Mouse (Mus musculus) stomach, embryonic 15.5 days (tissue): ENCODE results near the gene Coa4. TPM values are rescaled to one million over a fixed set of nuclear protein-coding genes. Genes with fewer than 3 reads are reported as not detected.

Experiments
- ATAC-seq: fragments of 200-750 bp; cut with Nextera tagmentation; 2 replicates; pipeline ENCODE4 v1.8.0; 2017; ENCODE audit warnings: low read depth, moderate number of reproducible peaks, moderate TSS enrichment; ENCODE audit not compliant: insufficient read depth, low FRiP score
- H3K27ac ChIP-seq: fragments of 300-500 bp; sonication (generic); 2 replicates; pipeline ENCODE4 v1.5.1; 2015; ENCODE audit warnings: mild to moderate bottlenecking, inconsistent platforms
- H3K27me3 ChIP-seq: fragments of 300-500 bp; sonication (generic); replicated peaks from 2 replicates; pipeline ENCODE4 v1.6.1; 2015; ENCODE audit warnings: inconsistent platforms
- H3K36me3 ChIP-seq: fragments of 300-500 bp; sonication (generic); 2 replicates; pipeline ENCODE4 v1.6.1; 2015; ENCODE audit warnings: inconsistent platforms
- H3K4me1 ChIP-seq: fragments of 300-500 bp; sonication (generic); 2 replicates; pipeline ENCODE4 v1.6.1; 2015; ENCODE audit warnings: inconsistent platforms
- H3K4me2 ChIP-seq: fragments of 300-500 bp; sonication (generic); 2 replicates; pipeline ENCODE4 v1.6.1; 2015; ENCODE audit warnings: mild to moderate bottlenecking, inconsistent platforms
- H3K4me3 ChIP-seq: fragments of 300-500 bp; sonication (generic); replicated peaks from 2 replicates; pipeline ENCODE4 v1.5.1; 2015; ENCODE audit warnings: inconsistent platforms
- H3K9ac ChIP-seq: fragments of 300-500 bp; sonication (generic); 2 replicates; pipeline ENCODE4 v1.6.1; 2015; ENCODE audit warnings: inconsistent platforms
- H3K9me3 ChIP-seq: fragments of 300-500 bp; sonication (generic); 2 replicates; pipeline ENCODE4 v1.6.1; 2016; ENCODE audit warnings: inconsistent platforms
- WGBS: fragments of 180-500 bp; shearing (Covaris S2); methylation state at CpG from one replicate; pipeline ENCODE4 v1.1.7; 2015; 5-methylcytosine and 5-hydroxymethylcytosine counted together
- polyA plus RNA-seq: library from polyadenylated mRNA; unstranded; fragments of >200 nt; fragmentation: Nextera tagmentation; extraction: Ambion mirVana; gene quantifications from 2 replicates; pipeline ENCODE4 v1.2.1, GENCODE M21; 2015

Coa4 gene
- polyA plus RNA-seq, 1 experiment from 2014 or later = 32.7 TPM

DNA sequence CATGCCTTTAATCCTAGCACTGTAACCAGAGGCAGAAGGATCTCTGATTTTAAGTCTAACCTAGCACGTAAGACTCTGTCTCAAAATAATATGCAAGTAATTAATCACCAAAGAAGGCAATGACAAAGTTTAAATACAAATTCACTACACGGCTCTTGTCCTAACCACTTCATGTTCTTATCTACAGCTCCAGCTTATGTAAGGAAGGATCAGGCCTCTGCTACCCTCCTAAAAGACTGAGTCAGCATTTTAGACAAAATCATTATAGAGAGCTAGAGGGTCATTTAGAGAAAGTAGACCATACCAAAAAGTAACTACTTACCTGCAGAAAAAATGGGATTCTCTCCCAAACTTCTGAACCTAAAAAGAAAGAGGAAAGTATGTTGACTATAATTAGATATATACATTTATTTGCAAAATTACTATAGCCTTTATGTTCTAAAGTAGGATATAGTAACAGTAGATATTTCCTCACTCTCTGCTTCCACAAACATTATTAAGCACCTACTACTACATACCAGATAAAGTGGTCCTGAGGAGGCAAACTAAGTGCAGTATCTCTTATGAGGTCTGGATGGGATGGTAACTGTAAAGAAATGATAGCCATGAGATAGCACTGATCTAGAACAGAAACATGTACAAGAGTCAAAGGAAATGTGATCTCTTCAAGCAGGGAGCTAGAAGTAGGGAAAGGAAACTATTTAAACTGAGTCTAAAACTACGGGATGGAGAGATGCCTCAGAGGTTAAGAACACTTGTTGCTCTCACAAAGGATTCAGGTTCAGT is 34.3 kb downstream of the Coa4 start:
- no peak overlapping the region for H3K4me2 ChIP-seq
- H3K4me1 ChIP-seq = no peaks in the 10 kb centered on the region
- H3K27ac ChIP-seq = no peak overlapping the region
- no peaks in the 10 kb centered on the region for H3K9me3 ChIP-seq
- peaks cover 6% of the 10 kb centered on the region; the same call in 1 of the 2 replicates for H3K36me3 ChIP-seq
- no peak overlapping the region for H3K4me3 ChIP-seq
- no peaks in the 10 kb centered on the region for H3K27me3 ChIP-seq
- H3K9ac ChIP-seq = no peak overlapping the region
- no peak; the same call in 1 of the 2 replicates for ATAC-seq
- WGBS = 67% methylated on average over 3 of the region's 3 CpGs

DNA sequence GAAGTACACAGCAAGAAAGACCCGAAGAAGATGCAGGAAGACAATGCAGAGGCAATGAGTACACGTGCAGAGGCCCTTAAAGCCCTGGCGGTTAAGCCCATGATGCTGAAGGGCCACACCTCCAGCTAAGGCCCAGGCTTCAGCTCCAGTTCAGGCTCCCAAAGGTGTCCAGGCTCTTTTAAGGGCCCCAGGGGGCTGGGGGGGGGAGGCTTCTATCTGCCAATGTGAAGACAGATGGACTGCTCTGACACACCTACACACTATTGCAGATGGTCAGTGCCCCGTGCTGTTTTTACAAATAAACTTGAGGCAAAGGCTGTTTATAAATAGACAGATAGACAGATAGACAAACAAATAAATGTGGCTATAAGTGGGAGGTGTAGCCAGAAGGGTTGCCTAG is 35.2 kb downstream of the Coa4 start:
- 71% methylated on average over 4 of the region's 4 CpGs for WGBS
- no peak for ATAC-seq
- H3K27ac ChIP-seq = no peak overlapping the region
- no peaks in the 10 kb centered on the region for H3K27me3 ChIP-seq
- no peak overlapping the region for H3K4me2 ChIP-seq
- H3K4me3 ChIP-seq = no peak overlapping the region
- H3K36me3 ChIP-seq = peaks cover 6% of the 10 kb centered on the region; the same call in 1 of the 2 replicates
- no peak overlapping the region for H3K9ac ChIP-seq
- H3K4me1 ChIP-seq = no peaks in the 10 kb centered on the region
- no peaks in the 10 kb centered on the region for H3K9me3 ChIP-seq

DNA sequence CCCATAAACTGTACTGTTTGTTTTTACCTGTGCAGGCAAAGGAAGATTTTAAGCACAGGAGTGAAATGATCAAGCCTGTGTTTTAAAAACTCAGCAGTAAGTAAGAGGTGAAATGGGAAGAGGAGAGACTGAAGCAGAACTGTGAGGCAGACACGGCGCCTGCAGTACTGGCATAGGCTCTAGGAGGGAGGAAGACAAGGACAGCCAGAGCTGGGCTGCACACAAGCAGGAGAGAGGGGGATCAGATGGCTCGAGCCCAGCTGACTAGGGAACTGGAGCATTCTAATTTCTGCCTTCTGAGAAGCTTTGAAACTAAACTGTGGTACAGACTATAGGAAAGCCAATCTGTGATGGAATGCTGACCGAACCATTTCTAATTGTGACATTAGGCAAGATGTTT is 35.8 kb downstream of the Coa4 start:
- Histone ChIP-seq H3K4me1 (no peaks in the 10 kb centered on the region), H3K9ac (no peak overlapping the region), H3K27ac (no peak overlapping the region), H3K4me2 (no peak overlapping the region), H3K27me3 (no peaks in the 10 kb centered on the region), H3K36me3 (0 out of 2 replicates have a peak, but pooled peaks cover 3% of the 10 kb centered on the region), H3K9me3 (no peaks in the 10 kb centered on the region), H3K4me3 (no peak overlapping the region)
- WGBS = 82% methylated on average over 4 of the region's 4 CpGs
- ATAC-seq = no peak

DNA sequence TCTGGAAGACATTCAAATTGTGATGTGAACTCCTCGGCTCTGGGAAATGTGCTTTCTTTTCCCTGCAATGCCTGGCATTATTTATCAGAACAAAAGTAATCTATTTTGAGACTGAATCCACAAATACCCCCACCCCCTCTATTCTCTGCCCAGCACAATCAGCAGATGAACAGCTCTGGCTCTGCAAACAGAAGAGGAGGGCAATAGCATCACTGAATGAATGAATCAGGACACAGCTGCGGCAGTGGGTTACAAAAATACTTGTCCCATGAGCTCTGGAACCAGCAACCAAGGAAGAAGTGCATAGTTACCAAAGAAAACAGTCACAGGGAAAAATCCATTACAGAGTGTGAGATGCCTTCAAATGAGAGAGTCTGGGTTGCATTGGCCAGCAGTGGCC is 41.9 kb downstream of the Coa4 start:
- no peak overlapping the region for H3K27ac ChIP-seq
- H3K4me2 ChIP-seq = no peak overlapping the region
- peaks cover 4% of the 10 kb centered on the region; the same call in 1 of the 2 replicates for H3K4me1 ChIP-seq
- H3K9me3 ChIP-seq = no peaks in the 10 kb centered on the region
- no peaks in the 10 kb centered on the region for H3K27me3 ChIP-seq
- H3K9ac ChIP-seq = no peak overlapping the region
- no peak for ATAC-seq
- no peaks in the 10 kb centered on the region for H3K36me3 ChIP-seq
- no peak overlapping the region for H3K4me3 ChIP-seq
- WGBS = 89% methylated on average over 2 of the region's 2 CpGs

DNA sequence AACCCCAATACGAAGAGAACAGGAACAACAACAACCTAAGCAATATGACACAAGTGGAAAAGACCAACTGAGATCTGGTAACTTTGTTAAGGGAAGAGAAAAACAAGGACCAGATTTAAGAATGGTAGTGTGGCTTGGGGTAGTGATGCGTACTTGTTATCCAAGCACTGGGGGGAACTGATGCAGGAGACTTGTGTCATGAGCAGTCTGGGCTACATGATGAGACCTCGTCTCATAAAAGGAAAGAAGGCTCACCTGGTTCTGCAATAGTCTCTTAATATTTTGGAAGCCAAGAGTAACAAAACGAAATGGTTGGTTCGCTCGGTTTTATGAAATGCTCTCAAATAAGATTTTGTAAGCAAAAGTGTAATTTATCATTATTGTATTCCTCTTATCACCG is 45.4 kb downstream of the Coa4 start:
- H3K4me2 ChIP-seq = peak overlapping the region; percentile 72
- H3K36me3 ChIP-seq = no peaks in the 10 kb centered on the region
- no peak for ATAC-seq
- WGBS = 37% methylated on average over 7 of the region's 7 CpGs
- no peaks in the 10 kb centered on the region for H3K27me3 ChIP-seq
- H3K9me3 ChIP-seq = no peaks in the 10 kb centered on the region
- H3K4me1 ChIP-seq = peaks cover 4% of the 10 kb centered on the region; the same call in 1 of the 2 replicates
- no peak overlapping the region for H3K27ac ChIP-seq
- peak overlapping the region; percentile 71; the same call in 1 of the 2 replicates for H3K9ac ChIP-seq
- H3K4me3 ChIP-seq = peak overlapping the region; percentile 65

DNA sequence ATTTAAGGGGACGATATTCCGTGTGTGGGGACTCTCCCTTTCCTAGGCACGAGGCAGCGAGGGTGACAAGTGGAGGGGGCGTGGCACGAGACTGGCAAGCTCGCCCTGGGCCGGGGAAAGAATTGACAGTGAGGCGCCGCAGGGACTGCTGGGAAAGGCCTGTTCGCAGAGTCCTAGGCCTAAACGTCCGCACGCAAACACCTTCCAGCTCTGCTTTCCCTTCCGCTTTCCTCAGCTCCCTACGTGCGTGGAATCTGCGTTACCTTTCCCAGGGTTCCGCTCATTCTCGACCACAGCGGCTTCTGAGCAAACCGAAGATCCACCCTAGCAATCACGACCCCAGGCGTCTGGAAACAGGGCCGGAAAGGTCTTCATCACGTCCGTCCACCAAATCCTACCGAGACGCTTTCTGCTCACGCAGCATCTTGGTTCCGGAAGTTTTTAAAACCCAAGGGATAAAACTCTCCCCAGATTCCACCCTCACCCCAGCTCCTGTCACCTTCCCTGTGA is 45.9 kb downstream of the Coa4 start:
- Histone ChIP-seq H3K4me1 (peaks cover 4% of the 10 kb centered on the region; the same call in 1 of the 2 replicates), H3K27me3 (no peaks in the 10 kb centered on the region), H3K9me3 (no peaks in the 10 kb centered on the region), H3K4me2 (peak overlapping the region; percentile 72), H3K4me3 (peak overlapping the region; percentile 65), H3K36me3 (no peaks in the 10 kb centered on the region), H3K9ac (peak overlapping the region; percentile 71; the same call in 1 of the 2 replicates), H3K27ac (peak overlapping the region; percentile 89)
- ATAC-seq = peak; percentile 87
- under 1% methylated on average over 31 of the region's 31 CpGs for WGBS

DNA sequence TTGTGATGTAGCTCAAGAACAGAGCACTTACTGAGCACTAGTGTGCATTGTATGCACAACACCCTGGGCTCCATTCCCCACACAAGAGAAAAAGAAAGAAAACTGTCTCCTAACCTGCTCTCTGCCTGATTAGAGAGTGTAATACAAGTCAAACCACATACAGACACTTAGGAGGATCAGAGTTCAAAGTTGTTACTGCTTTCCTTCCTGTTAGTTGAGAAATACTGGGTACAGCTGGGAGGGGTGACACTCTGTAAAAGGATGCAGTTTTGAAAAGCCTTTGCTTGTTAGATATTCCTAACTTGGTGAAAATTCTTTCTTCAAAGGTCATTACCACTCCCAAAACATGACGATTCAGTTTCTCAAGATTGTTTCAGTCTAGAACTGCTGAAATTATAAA is 52.9 kb downstream of the Coa4 start:
- Histone ChIP-seq H3K9me3 (no peaks in the 10 kb centered on the region), H3K4me1 (no peaks in the 10 kb centered on the region), H3K4me2 (no peak overlapping the region), H3K9ac (no peak overlapping the region), H3K27me3 (no peaks in the 10 kb centered on the region), H3K36me3 (no peaks in the 10 kb centered on the region), H3K27ac (peak overlapping the region; percentile 66), H3K4me3 (no peak overlapping the region)
- no peak for ATAC-seq
- WGBS = 63% methylated on average over 1 of the region's 1 CpGs

Other genes with a start within 250 kb of the Coa4 start
- 17.7 and 18.5 TPM in 2 replicates for gene C2cd3, start 164.8 kb upstream of the Coa4 start, polyA plus RNA-seq
- 51.4 TPM in 2 replicates for gene Ppme1, start 164.8 kb upstream of the Coa4 start, polyA plus RNA-seq
- gene Ucp3, start 64.1 kb upstream of the Coa4 start, polyA plus RNA-seq = 0.05 TPM in 2 replicates
- gene Ucp2, start 43.7 kb upstream of the Coa4 start, polyA plus RNA-seq = 308 and 326 TPM in 2 replicates
- 0.52 and 0.74 TPM in 2 replicates for gene Dnajb13, start 22.1 kb upstream of the Coa4 start, polyA plus RNA-seq
- gene Rab6a, start 70.3 kb downstream of the Coa4 start, polyA plus RNA-seq = 100 and 107 TPM in 2 replicates
- gene Mrpl48, start 71.2 kb downstream of the Coa4 start, polyA plus RNA-seq = 77.3 and 85.9 TPM in 2 replicates
- 15.0 and 15.8 TPM in 2 replicates for gene Plekhb1, start 125.3 kb downstream of the Coa4 start, polyA plus RNA-seq
- 33.3 and 39.0 TPM in 2 replicates for gene Fam168a, start 169.6 kb downstream of the Coa4 start, polyA plus RNA-seq